Mouse (Mus musculus) E14TG2a.4 (cell line): ENCODE measurements at regions not wholly inside any gene's neighbourhood (a gene's known extent, or its start where the extent isn't known, plus 50 kb on each side); places are given as distances from the start of the nearest gene placed in this dataset.

Source experiments
- CTCF ChIP-seq: conservative IDR thresholded peaks from 2 replicates; pipeline ENCODE4 v1.5.1; 2014; ENCODE audit warnings: low read length
- NANOG ChIP-seq: IDR thresholded peaks from 2 replicates; pipeline ENCODE4 v1.6.1; 2014; ENCODE audit warnings: borderline replicate concordance, low read length, mixed read lengths
- POU5F1 ChIP-seq: IDR thresholded peaks from 2 replicates; pipeline ENCODE4 v1.6.1; 2014; ENCODE audit warnings: low read length, borderline replicate concordance

DNA sequence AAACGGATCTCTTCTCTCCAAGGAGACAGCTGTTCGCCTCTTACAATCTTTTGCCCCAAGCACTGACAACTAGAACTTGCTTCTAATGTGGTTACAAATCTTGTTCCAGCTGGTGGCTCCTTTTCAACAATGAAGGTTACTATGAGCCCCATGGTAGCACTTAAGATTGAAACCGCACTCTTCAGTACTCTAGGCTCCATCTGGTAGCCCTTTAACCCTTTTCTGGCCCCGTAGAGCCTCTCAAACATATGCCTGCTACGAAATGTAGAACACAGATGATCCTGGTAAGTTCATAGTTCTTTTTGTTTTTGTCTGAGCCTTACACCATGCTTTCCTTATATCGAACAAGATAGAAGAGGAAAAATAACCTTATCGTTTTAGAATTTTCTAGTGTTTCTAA is 558.2 kb downstream of the Isl1 start:
- TF ChIP-seq CTCF = no peak
- TF ChIP-seq POU5F1 = no peak
- TF ChIP-seq NANOG = no peak
